Mouse (Mus musculus) small intestine, adult 2 months (tissue): Measurements from ENCODE around the gene Ccdc134.

Experiments
- CTCF ChIP-seq: fragments of 200-500 bp; IDR thresholded peaks from 2 replicates; pipeline ENCODE4 v1.5.1; 2012; ENCODE audit warnings: low read depth, mild to moderate bottlenecking, control low read depth, inconsistent platforms, low read length, moderate library complexity, mixed read lengths; ENCODE audit not compliant: insufficient replicate concordance, insufficient read length; ENCODE audit errors: extremely low read depth
- POLR2A ChIP-seq: fragments of 200-500 bp; IDR thresholded peaks from 2 replicates; pipeline ENCODE4 v1.6.1; 2012; ENCODE audit warnings: low read depth, mild to moderate bottlenecking, control low read depth, inconsistent platforms, low read length, moderate library complexity

- no peak for TF ChIP-seq CTCF
- TF ChIP-seq POLR2A, result no peak
Measured at GRCm38 (mm10) chr15:82091061-82091460, 36.7 kb upstream of the Ccdc134 start.
